Mouse (Mus musculus) layer of hippocampus, adult 9-10 months (tissue): Measurements from ENCODE around the gene Fam126a.

Experiments
- DNase-seq: peaks from one replicate; pipeline ENCODE4 v3.0.0; 2022; ENCODE audit warnings: low spot score

Gene Fam126a

GRCm38 (mm10) chr5:24040601-24041000 lies 10.1 kb upstream of the Fam126a start:
- no peak for DNase-seq

GRCm38 (mm10) chr5:24039423-24039822 lies 8.9 kb upstream of the Fam126a start:
- DNase-seq, result no peak

- DNase-seq, result no peak
Observed at GRCm38 (mm10) chr5:24038819-24039218, 8.3 kb upstream of the Fam126a start.

GRCm38 (mm10) chr5:24038190-24038589 lies 7.7 kb upstream of the Fam126a start:
- DNase-seq, result no peak

GRCm38 (mm10) chr5:24036731-24037130 lies 6.2 kb upstream of the Fam126a start:
- no peak for DNase-seq

- DNase-seq, result no peak
Observed at GRCm38 (mm10) chr5:24034970-24035369, 4.5 kb upstream of the Fam126a start.

GRCm38 (mm10) chr5:24034091-24034490 lies 3.6 kb upstream of the Fam126a start:
- no peak for DNase-seq

GRCm38 (mm10) chr5:24029946-24030578 lies 428 bp downstream of the Fam126a start:
- no peak for DNase-seq

- no peak for DNase-seq
Observed at GRCm38 (mm10) chr5:24029331-24029771, 1.1 kb downstream of the Fam126a start.

GRCm38 (mm10) chr5:24024957-24025356 lies 5.5 kb downstream of the Fam126a start:
- DNase-seq, result no peak

- no peak for DNase-seq
Observed at GRCm38 (mm10) chr5:24023226-24023625, 7.3 kb downstream of the Fam126a start.

GRCm38 (mm10) chr5:24021683-24022082 lies 8.8 kb downstream of the Fam126a start:
- no peak for DNase-seq

GRCm38 (mm10) chr5:24020380-24020779 lies 10.1 kb downstream of the Fam126a start:
- no peak for DNase-seq

GRCm38 (mm10) chr5:24019341-24020185 lies 10.9 kb downstream of the Fam126a start:
- DNase-seq, result no peak

- DNase-seq, result no peak
Observed at GRCm38 (mm10) chr5:24018621-24019261, 11.7 kb downstream of the Fam126a start.

- DNase-seq, result no peak
Observed at GRCm38 (mm10) chr5:24016912-24017311, 13.6 kb downstream of the Fam126a start.

GRCm38 (mm10) chr5:24013338-24014003 lies 17.0 kb downstream of the Fam126a start:
- DNase-seq, result no peak

GRCm38 (mm10) chr5:23999083-23999671 lies 31.3 kb downstream of the Fam126a start:
- no peak for DNase-seq

- DNase-seq, result no peak
Observed at GRCm38 (mm10) chr5:23995951-23996350, 34.5 kb downstream of the Fam126a start.

- no peak for DNase-seq
Observed at GRCm38 (mm10) chr5:23994929-23995328, 35.6 kb downstream of the Fam126a start.

- no peak for DNase-seq
Observed at GRCm38 (mm10) chr5:23994231-23994630, 36.3 kb downstream of the Fam126a start.

GRCm38 (mm10) chr5:23993553-23993894 lies 37.0 kb downstream of the Fam126a start:
- no peak for DNase-seq
